Mouse (Mus musculus): ENCODE results near the gene Orai1.

- TF ChIP-seq CTCF (IDR thresholded peaks at IDR 0.05; ENCODE audit: low read depth), result no peak
- no peak for TF ChIP-seq EP300 (IDR thresholded peaks at IDR 0.05; ENCODE audit: low read depth)
Observed at GRCm38 (mm10) chr5:123075576-123076418, 60.9 kb downstream of the Orai1 start.
